Mouse (Mus musculus) embryonic fibroblast, embryonic 13.5 days (primary cell): ENCODE measurements around the gene Gal3st3.

ENCODE experiments used
- CTCF ChIP-seq: IDR thresholded peaks from 2 replicates; pipeline ENCODE4 v1.5.1; 2011; ENCODE audit warnings: mild to moderate bottlenecking, control low read depth, low read length, moderate library complexity, borderline replicate concordance; ENCODE audit not compliant: insufficient read depth
- POLR2A ChIP-seq: IDR thresholded peaks from 2 replicates; pipeline ENCODE4 v1.6.1; 2011; ENCODE audit warnings: low read depth, mild to moderate bottlenecking, control low read depth, low read length, moderate library complexity

GRCm38 (mm10) chr19:5306279-5306678 lies 8.1 kb downstream of the Gal3st3 start:
- TF ChIP-seq CTCF, result no peak
- no peak for TF ChIP-seq POLR2A
